Mouse (Mus musculus) cortical plate, adult 2 months (tissue): Measurements from ENCODE around the gene Rtbdn. TPM values are rescaled to one million over a fixed set of nuclear protein-coding genes. Genes with fewer than 3 reads are reported as not detected.

Experiments used
- H3K27ac ChIP-seq: fragments of 200-500 bp; 2 replicates; pipeline ENCODE4 v1.5.1; 2012; ENCODE audit warnings: low read length, control low read depth, inconsistent platforms; ENCODE audit not compliant: insufficient read depth
- H3K4me1 ChIP-seq: fragments of 200-500 bp; 2 replicates; pipeline ENCODE4 v1.6.1; 2011; ENCODE audit warnings: low read length; ENCODE audit not compliant: control insufficient read depth, insufficient read depth
- H3K4me3 ChIP-seq: fragments of 200-500 bp; 2 replicates; pipeline ENCODE4 v1.5.1; 2011; ENCODE audit warnings: mild to moderate bottlenecking, low read length, control low read depth; ENCODE audit not compliant: insufficient read depth
- CTCF ChIP-seq: fragments of 200-500 bp; IDR thresholded peaks from 2 replicates; pipeline ENCODE4 v1.5.1; 2011; ENCODE audit warnings: mild to moderate bottlenecking, control low read depth, low read length; ENCODE audit not compliant: insufficient read depth; ENCODE audit errors: extremely low read depth
- POLR2A ChIP-seq: fragments of 200-500 bp; IDR thresholded peaks from 2 replicates; pipeline ENCODE4 v1.6.1; 2011; ENCODE audit warnings: mild to moderate bottlenecking, low read length, control low read depth; ENCODE audit not compliant: insufficient read depth; ENCODE audit errors: extremely low read depth
- polyA plus RNA-seq: library from polyadenylated mRNA; depleted of rRNA; stranded (reverse); fragments of >200 nt; gene quantifications from 2 replicates; pipeline ENCODE4 v1.2.3, GENCODE M21; 2012

Rtbdn gene
- polyA plus RNA-seq, 1 experiment: 6.1 TPM

DNA sequence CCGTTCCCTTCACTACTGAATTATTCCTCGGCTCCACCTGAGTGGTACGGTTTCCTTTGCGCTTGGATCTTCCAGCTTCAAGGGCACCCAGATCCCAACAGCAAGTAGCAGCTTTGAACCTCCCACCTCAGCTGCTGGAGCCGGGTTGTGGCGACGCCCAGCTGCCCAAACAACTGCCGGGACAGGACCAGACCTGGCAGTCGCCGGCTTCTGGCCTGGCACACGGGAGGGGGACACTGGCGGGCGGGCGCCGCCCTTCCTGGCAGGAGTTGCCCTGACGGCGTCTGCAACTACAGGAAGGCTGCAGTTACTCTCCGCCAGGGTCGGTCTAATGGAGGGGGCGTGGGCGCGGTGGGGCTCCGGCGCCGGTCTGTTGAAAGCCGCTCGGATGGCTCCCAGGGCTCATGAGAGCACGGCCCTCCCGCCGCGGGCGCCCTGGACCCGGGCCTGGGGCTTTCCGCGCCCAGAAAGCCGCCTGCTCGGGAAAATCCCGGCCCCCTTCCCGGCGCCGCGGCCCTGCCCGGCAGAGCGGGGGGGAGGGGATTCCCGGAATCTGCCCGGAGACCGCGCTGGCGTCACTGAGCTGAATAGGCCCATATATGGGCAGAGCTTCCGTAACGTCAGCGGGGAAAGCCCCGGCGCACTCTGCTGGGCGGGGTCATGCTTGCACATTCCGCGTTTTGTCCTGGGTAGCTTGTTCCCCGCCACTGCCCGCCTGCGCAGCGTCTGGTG lies 29.4 kb downstream of the Rtbdn start:
- Histone ChIP-seq H3K4me3 (peak overlapping the region; percentile 87), H3K27ac (peak overlapping the region; percentile 48; the same call in 1 of the 2 replicates), H3K4me1 (peaks cover 1% of the 10 kb centered on the region; the same call in 1 of the 2 replicates)
- peak; percentile 80 for TF ChIP-seq POLR2A
- no peak for TF ChIP-seq CTCF

DNA sequence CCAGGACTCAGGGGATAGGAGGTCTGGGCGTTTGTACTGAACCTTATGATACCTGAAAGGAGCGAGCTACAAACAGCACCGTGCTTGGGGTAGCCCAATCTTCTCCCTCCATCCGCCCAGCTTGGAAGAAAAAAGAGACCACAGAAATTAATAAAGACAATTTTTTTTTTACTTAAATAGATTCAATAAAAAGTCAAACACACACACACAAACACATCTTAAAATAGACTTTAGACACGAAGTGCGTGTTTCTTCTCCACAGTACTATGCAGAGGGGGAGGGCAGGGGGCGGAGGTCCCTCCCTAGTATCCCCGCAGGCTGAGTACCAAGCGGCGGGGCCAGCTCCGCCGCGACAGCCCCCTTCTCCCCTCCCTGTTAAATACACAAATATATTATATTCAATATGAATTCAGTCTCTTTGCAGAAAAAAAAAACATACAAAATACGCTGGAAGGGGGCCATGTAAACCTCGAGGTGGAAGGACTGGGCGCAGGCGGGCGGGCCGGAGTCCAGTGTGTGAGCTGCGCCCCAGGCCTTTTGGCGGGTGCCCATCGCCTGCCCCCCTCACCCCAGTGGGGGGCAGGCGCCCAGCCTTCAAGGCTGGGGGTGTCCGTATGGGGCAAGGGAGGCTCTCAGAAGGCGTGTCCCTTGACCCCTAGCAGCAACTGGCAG lies 30.1 kb downstream of the Rtbdn start:
- TF ChIP-seq POLR2A (no peak), CTCF (no peak)
- H3K27ac ChIP-seq: peak overlapping the region; percentile 92
- H3K4me1 ChIP-seq: peaks cover 1% of the 10 kb centered on the region; the same call in 1 of the 2 replicates
- H3K4me3 ChIP-seq: peak overlapping the region; percentile 87

DNA sequence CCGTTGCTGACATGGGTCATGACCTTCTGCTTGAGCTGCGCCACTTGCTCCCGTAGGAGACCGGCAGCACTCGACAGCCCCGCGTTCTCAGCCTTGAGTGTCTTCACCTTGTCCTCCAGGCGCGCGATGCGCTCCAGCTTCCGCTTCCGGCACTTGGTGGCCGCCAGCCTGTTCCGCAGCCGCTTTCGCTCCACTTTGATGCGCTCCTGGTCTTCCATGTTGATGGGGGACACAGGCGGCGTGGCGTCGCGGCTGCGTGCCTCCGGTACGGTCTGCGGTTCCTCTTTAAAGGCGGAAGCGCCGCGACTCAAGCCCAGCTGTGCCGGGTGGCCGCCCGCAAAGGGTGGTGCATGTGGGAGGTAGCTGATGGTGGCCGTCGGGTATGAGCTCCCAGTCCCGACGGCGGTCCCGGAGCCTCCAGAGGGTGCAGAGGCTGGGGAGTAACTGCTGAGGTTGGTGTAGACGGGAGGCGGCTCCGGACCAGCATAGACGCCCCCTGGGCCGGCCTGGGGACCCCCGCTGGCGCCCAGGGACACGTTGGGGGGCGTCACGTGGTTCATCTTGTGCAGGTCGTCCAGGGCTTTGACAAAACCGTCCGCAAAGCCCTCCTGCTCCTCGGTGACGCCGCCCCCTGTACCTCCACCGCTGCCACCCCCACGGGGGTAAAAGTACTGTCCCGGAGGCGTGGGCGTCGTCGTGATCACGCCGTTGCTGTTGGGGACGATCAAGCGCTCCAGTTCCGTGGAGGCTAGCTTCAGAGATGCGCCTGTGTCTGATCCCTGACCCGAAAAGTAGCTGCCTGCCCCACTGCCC lies 30.9 kb downstream of the Rtbdn start:
- Histone ChIP-seq H3K4me1 (peaks cover 1% of the 10 kb centered on the region; the same call in 1 of the 2 replicates), H3K27ac (peak overlapping the region; percentile 92), H3K4me3 (peak overlapping the region; percentile 87)
- TF ChIP-seq CTCF: no peak
- TF ChIP-seq POLR2A: peak; percentile 67

DNA sequence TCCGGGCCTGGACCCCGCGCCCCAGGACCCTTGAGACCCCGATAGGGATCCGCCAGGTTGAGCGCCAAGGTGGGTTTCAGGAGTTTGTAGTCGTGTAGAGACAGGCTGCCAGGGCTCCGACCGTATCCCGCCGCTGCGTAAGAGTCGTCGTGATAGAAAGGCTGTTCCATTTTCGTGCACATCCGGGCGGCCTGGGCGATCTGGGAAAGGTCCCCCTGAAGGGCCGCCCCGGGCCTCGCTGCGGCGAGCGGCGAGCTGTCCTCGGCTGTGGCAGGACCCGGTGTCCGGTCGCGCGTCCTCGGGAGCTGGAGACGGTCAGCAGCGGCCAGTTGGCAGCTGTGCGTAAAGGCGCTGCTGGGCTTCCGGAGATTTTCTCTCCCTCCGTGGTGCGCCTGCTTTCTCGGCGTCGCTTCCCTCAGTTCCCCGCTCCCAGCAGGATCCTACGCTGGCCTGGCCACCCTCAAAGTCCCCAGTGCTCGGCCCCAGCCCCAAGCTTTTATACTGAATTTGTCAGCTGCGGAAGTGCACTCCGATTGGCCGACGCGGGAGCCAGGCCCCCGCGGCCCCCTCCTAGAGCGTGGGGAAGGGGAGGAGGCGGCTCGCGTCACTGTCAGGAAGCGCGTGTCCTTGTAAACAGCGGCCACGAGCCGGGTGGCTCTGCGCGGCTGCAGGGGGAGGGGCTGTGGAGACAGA lies 31.6 kb downstream of the Rtbdn start, which contains the start of gene Junb:
Gene Junb, minus strand, starts transcription at position 471 of the 693 bp plus-strand sequence.
- Histone ChIP-seq H3K4me1 (peaks cover 1% of the 10 kb centered on the region; the same call in 1 of the 2 replicates), H3K4me3 (peak within 1 kb of the TSS; percentile 87), H3K27ac (peak within 1 kb of the TSS; percentile 92)
- TF ChIP-seq POLR2A (peak; percentile 100), CTCF (no peak)

DNA sequence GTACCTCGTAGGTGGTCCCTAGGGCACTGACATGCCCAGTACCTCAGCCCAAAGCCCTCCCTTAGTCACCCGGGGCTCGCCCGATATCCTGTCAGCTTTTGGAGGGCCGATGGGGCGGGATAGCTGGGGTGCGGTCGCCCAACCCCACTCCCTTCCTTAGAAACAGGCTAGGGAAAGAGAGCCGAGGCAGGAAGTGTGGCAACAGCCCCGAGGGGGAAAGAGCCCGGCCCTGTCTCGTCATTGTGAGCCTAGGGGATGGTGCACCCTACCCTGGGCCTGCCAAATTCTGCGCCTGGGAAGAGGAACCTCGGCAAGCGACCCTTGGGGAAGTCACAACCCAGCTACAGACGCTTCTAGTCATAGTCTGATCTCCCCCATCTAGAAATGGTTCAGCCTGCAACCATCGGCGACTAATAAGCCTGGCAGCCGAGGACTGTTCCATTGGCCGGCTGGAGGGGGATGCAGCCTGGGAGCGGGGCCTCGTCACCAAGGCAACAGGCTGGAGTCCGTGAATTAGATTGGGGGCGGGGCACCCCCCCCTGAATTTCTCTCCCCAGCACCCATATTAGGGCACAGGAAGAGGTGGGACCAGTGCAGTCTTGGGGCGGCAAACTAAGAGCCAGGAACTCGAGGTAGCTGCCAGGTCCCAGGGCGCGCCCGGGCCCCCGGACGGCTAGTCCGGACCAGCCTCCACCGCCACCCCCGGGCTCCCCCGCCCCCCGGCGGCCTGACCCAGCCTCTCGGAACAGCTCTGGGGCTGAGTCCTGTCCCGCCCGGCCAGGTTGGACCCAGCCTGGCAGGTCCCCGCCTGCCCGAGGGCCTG lies 33.0 kb downstream of the Rtbdn start:
- TF ChIP-seq POLR2A: no peak
- TF ChIP-seq CTCF: no peak
- Histone ChIP-seq H3K4me3 (peak overlapping the region; percentile 8), H3K4me1 (peaks cover 1% of the 10 kb centered on the region; the same call in 1 of the 2 replicates), H3K27ac (peak overlapping the region; percentile 86)

DNA sequence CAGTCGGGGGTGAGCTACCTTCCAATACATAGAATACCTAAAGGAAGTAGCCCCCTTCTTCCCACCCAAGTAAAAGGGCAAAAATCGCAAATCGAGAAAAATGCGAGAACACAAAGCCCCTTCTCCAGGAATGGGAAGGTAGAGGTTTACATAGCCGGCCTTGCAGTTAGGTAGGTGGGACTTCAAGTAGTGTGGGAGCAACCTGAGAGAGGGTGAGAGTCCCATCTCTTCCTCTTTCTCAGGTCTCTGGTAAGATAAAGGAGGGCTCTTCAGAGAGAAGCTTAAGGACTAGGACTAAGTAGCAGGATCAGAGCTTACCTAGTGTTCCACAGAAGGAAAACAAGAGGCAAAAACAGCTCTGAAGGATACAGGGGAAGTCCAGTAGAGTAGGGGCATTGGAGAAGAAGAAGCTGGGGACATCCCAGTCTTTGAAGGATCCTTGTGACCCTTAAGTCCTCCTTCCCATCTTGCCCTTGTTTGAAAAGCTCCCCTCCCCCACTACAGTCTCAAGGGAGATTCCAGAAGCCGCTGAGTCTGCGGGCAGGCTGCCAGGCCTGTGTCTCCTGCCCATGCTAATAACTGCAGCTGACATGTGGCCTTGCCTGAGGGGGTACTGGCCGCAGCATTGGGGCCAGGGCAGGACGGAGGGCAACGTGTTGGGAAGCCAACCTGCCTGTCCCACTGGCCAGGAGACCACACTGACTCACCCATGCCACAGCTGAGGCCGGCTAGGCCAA lies 34.0 kb downstream of the Rtbdn start:
- H3K4me1 ChIP-seq: peaks cover 3% of the 10 kb centered on the region; the same call in 1 of the 2 replicates
- no peak overlapping the region for H3K4me3 ChIP-seq
- peak overlapping the region; percentile 57 for H3K27ac ChIP-seq
- TF ChIP-seq POLR2A: no peak
- no peak for TF ChIP-seq CTCF

DNA sequence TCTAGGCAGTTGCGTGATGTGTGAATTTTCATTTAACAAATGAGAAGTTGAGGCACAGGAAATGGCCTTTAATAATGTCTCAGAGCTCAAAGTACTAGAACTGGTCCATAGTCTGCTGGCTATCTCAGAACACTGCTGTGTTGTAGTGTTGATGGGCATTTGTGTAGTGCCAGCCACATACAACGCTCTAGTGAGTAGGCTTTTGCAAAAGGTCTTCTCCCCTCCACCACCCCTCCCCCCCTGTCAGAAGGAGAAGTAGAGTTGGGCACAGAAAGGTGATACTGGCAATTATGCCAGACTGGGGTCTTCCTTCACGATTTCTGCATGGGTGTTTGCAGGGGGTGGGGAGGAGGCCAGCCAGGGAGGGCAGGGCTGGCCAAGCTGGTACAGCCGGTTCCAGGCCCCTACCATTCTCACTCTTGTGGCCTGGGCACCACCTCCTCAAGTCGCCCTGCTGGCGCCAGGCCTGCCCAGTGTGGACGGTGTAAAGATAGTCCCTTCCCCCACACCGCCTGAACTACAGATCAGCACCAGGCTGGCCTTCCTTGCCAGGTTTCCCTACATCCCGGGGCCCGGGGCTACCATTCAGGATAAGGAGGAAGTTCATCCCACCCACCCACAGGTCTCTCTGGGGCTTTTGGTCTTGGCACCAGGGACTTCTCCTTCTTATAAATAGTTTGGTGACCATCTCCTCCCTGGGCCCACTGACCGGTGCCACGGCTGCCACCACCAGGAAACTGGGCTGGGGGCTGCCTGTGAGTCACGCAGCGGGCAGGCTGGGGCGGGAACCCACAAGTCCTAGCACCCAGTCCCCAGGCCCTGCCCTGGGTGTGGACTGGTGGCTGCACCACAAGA lies 35.1 kb downstream of the Rtbdn start:
- no peak overlapping the region for H3K27ac ChIP-seq
- TF ChIP-seq POLR2A: no peak
- TF ChIP-seq CTCF: no peak
- peaks cover 7% of the 10 kb centered on the region; the same call in 1 of the 2 replicates for H3K4me1 ChIP-seq
- no peak overlapping the region for H3K4me3 ChIP-seq
